Mouse (Mus musculus) right cerebral cortex, postnatal 36 days (tissue): ENCODE data around the gene Slc5a4a.

ENCODE experiments used
- DNase-seq, 2 experiments: peaks; one replicate each; pipeline ENCODE4 v3.0.0; 2022; ENCODE audit warnings: low spot score in 2 of 2, mixed read lengths in 1 of 2

The Slc5a4a gene

DNA sequence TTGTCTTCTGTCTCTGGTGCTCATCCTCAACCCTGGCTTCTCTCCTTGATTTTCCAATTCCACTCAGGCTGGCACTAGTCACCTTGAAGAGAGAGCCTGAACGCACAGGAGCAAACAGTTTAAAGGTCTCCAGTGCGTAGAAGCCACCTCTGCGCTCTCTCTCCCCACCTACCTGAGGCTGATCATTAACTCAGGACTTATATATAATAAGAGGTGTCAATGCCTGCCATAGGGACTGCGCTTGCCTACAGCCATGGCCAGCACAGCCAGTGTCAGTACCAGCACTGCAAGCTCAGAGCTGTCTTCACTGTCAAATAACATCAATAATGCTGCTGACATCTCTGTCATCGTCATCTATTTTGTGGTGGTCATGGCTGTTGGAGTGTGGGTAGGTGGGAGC lies at the start of gene Slc5a4a:
TSS of gene Slc5a4a (plus strand) at position 174 of the 400 bp plus-strand sequence.
- DNase-seq, result no peak

DNA sequence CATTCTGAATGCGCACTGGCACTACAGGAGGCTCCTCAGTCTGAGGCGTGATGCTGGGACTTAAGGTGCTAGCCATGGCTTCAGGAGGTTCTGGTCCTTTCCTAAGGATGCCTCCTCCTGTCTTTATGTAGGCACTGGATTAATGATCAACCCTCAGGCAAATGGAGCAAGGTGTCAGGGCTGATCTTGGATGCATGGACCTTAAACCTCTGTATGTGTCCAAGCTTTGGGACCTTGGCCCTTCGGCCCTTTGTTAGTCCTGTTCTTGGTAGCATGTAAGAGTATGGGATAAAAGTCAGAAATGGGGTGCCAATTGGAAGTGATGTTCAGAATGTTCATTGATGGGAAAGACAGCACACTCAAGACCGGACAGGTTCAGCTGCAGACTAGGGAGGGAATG lies 36.4 kb upstream of the Slc5a4a start, which contains the start of gene Slc5a4b:
TSS of gene Slc5a4b (minus strand) at position 101 of the 400 bp plus-strand sequence.
- DNase-seq, result no peak

- no peak for DNase-seq
Observed at GRCm38 (mm10) chr10:76117966-76118365, 29.3 kb upstream of the Slc5a4a start.

DNA sequence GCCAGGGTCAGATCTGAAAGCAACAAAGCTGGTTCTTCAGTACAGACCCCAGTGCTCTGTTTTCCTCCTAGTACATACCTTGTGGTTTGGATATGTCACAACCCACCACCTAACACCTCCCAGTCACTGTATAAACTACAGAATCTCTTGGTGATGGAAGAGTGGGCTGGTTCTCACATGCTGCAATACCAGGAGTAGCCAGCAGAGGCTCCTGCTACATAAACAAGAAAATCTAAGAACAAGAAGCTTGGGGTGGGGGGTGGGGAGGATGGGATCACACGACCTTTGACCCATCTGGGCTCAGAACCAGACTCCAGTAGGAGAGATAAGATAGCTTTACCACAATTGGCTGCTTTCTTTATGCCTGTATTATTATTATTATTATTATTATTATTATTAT lies 28.5 kb upstream of the Slc5a4a start:
- no peak for DNase-seq

GRCm38 (mm10) chr10:76120124-76120711 lies 27.0 kb upstream of the Slc5a4a start:
- DNase-seq, result no peak

DNA sequence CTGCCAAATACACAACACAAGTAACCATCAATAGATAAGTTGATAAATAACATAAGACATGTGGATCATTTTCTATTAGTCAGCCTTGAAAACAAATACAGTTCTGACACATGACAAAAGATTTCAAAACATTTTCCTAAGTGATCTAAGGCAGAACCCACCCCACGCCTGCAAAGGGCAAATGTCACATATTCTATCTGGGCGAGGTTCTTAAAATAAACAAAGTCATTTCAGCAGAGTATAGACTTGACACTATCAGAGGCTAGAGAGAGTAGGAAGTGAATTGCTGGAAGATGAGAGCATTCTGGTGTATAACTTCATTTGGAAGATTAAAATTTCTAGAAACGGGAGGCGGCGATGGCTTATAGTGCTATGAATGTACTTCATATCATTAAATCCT lies 25.8 kb upstream of the Slc5a4a start:
- no peak for DNase-seq

- DNase-seq, result no peak
Observed at GRCm38 (mm10) chr10:76132506-76132905, 14.7 kb upstream of the Slc5a4a start.

DNA sequence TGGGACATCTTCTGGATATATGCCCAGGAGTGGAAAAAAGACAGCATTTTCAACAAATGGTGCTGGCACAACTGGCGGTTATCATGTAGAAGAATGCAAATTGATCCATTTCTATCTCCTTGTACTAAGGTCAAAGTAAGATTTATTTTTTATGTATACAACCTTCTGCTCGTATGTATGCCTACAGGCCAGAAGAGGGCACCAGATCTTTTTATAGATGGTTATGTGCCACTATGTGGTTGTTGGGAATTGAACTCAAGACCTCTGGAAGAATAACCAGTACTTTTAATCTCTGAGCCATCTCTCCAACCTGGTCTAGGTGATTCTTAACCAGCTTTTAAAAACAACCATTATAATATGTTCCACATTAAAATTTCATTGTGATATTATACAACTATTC lies 10.9 kb upstream of the Slc5a4a start:
- no peak for DNase-seq

DNA sequence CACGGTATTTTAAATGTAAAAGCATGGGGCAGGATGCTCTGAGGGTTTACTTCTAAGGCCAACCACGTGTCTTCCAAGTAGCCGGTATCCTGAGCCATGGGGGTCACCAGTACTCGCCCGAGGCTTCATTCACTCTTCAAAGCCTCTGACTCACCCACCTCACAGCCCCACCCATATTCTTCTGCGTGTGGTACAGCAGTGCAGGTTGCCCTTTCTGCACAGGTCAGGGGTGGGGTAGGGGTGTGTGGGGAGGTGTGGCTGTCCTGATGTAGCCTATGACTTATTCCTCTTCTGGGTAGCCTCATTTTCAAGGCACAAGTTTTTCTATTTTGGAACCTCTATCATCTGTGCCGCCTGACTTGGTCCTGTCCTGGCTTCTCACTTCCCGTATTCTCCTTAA lies 405 bp upstream of the Slc5a4a start:
- no peak for DNase-seq

GRCm38 (mm10) chr10:76155911-76156310 lies 8.7 kb downstream of the Slc5a4a start:
- no peak for DNase-seq

DNA sequence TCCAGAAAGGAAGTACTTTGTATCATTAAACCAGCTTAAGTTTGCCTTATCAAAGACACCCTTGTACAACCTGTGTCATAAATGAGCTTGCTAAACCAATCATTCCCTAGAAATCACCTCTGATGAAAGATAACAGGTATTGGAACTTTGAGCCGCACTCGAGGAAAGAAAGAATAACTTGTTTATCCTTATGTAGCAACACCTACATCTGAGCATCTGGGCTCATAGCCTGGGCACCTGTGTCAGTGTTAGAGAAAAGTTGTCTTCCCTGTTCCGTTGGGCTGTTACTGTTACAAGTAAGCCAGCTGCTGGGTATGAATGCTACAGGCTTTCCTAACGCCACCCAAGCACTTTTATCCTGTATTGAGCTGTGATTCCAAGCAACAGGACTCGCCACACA lies 10.3 kb downstream of the Slc5a4a start:
- no peak for DNase-seq

DNA sequence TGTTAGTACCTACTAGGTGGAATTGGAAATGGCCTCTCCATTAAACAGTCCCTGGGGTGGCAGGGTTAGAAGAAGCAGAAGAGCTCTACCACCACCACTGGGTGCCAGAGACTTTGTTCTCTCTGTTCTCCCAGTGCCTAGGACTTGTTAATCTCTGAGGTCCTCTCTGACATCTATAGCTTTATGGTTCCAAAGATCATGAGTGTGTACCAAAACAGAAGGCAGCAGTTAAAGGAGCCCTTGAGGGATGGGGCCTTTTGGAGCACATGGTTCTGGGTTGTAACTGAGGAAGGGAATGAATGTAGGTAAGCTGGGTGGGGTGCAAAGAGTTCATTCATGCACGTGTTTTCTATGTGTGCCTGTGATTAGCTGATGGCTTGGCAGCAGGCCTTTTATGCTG lies 10.8 kb downstream of the Slc5a4a start:
- DNase-seq, result no peak

- DNase-seq, result no peak
Observed at GRCm38 (mm10) chr10:76174899-76175298, 27.6 kb downstream of the Slc5a4a start.

GRCm38 (mm10) chr10:76185216-76185615 lies 38.0 kb downstream of the Slc5a4a start:
- no peak for DNase-seq

DNA sequence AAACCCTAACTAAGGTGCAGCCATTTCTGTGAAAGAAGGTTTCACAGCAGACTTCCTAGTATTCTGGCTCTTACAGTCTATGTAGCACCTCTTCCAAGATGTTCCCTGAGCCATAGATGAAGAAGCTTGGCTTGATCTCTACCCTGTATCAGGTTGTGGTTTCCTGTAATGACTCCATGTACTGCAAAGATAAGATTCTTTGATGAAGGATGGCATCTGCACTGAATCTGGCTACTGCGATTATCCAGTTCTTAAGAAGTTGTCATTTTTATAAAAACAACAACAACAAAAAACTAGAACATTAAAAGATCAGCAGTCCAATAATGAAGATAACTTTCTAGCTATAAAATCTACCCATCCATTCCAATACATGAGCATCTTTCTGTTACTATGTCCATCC lies 40.8 kb downstream of the Slc5a4a start:
- no peak for DNase-seq

DNA sequence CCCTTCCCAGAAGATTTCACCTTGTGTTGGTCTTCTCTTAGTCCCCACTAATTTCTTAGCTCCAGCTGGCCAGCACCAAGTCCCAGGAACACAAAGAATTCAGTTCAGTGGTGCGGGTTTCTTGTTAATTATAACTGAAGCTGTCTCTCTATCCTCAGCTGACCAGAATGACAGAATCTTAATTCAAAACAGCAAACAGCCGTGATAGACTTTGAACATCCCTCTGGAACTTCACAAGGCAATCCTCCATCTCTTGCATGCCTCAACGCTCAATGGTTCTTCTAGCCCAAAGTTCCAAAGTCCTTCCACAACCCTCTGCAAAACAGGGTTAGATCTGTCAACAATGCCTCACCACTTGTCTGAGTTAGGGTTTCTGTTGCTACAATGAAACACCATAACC lies 54.2 kb downstream of the Slc5a4a start:
- DNase-seq, result no peak

- peak; percentile 41 to 52 for DNase-seq
Observed at GRCm38 (mm10) chr10:76201978-76202377, 54.7 kb downstream of the Slc5a4a start.

- DNase-seq, result no peak
Observed at GRCm38 (mm10) chr10:76203798-76204283, 56.6 kb downstream of the Slc5a4a start.

DNA sequence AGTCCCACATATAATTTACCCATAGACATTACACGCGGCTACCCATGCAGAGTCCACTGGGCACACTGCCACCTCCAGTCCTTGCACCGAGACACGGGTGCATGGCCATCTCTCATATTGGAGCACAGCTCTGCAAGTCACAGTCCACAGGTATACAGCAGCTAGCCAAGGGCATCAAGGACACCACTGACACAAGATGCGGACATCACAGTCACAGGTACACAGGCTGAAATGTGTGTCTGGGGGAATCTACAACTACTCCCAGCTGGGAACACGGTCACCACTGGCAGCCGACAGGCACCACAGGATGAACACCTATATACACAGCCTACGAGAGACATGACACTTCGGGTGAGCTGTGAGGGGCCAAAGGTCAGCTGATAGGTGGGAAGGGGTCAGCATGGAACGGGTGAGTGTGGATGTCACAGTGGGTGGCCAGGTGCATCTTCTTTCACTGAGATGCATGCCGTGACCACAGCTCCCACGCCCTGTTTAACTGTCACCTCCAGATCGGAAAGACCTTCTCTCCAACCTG lies 60.1 kb downstream of the Slc5a4a start:
- DNase-seq, result no peak

GRCm38 (mm10) chr10:76209241-76209640 lies 62.0 kb downstream of the Slc5a4a start:
- DNase-seq, result no peak

GRCm38 (mm10) chr10:76210806-76211205 lies 63.6 kb downstream of the Slc5a4a start:
- no peak for DNase-seq

DNA sequence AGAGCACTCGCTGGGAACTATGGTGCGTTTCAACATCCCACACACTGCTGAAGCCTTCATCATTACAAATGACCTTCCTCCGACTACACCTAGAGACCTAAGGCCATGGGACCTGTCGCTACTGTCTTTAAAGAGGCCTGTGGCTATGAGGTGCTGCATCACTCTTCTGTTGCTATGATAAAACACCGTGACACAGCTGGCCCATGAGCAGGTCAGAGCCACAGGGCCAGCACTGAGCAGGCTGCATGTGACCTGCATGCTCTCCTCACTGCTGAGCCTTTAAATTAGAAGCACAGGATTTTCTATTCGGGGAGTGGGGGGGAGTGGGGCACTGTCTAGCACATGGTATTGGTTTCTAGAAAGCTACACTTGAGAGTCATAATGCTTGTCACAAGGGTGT lies 64.9 kb downstream of the Slc5a4a start:
- DNase-seq, result no peak

DNA sequence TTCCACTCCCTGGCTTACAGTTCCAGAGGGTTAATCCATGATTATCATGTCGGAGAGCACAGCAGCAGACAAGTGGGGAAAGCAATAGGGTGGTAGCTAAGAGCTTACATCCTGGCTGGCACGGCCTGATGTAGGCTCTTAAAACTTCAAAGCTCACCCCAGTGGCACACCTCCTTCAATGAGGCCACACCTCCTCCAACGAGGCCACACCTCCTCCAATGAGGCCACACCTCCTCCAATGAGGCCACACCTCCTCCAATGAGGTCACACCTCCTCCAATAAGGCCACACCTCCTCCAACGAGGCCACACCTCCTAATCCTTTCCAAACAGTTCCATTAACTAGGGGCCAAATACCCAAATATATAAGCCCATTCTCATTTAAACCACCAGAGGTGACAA lies 66.9 kb downstream of the Slc5a4a start:
- no peak for DNase-seq

- DNase-seq, result no peak
Observed at GRCm38 (mm10) chr10:76217056-76217455, 69.8 kb downstream of the Slc5a4a start.
